Mouse (Mus musculus) stomach, postnatal 0 days (tissue): ENCODE results near the gene Siae.

Source experiments
- CTCF ChIP-seq: IDR thresholded peaks from 2 replicates; pipeline ENCODE4 v1.5.1; 2016; ENCODE audit warnings: antibody characterized with exemption, low read depth, mild to moderate bottlenecking, moderate library complexity
- EP300 ChIP-seq: optimal IDR thresholded peaks from 2 replicates; pipeline ENCODE3; 2016; ENCODE audit warnings: antibody characterized with exemption

DNA sequence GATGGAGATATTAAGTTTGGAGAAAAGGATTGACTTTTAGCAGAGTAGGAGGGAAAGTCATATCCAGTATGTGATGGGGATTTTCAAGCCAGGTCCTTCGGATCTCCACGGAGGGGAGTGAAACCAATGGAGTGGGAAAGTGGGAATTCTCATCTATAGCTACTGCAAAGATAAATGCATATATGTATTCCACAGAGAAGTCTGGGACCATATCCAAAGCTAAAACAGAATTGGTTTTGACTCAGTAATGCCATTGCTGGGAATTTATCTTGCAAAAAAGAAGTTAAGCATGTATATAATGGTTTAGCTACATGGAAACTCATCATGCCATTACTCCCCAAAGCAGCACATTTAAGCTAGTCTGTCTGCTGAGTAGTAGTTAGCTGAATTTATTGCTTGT, 76.8 kb downstream of the Siae start:
- TF ChIP-seq EP300 (no peak), CTCF (no peak)
